Mouse (Mus musculus): ENCODE measurements around the gene Dusp12.

Gene Dusp12

GRCm38 (mm10) chr1:170858872-170859271 lies 26.5 kb downstream of the Dusp12 start:
- no peak for DNase-seq

DNA sequence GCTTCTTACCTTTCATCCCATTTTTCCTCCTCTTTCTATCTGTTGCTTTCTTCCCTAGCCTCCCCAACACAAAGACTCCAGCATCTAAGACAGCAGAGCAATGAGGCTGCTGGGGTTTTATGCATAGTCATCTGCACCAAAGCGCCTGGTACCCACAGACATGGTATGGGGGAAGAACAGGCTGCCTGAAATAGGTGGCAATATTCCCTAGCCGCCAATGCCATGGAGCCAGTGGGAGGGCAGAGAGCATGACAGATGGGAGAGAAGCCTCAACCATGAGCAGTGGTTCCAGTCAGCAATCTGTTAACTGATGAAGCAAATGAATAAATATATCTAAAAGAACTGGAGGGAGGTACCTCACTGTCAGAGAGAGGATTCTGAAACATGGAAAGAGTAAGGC lies 28.0 kb downstream of the Dusp12 start:
- DNase-seq: no peak

DNA sequence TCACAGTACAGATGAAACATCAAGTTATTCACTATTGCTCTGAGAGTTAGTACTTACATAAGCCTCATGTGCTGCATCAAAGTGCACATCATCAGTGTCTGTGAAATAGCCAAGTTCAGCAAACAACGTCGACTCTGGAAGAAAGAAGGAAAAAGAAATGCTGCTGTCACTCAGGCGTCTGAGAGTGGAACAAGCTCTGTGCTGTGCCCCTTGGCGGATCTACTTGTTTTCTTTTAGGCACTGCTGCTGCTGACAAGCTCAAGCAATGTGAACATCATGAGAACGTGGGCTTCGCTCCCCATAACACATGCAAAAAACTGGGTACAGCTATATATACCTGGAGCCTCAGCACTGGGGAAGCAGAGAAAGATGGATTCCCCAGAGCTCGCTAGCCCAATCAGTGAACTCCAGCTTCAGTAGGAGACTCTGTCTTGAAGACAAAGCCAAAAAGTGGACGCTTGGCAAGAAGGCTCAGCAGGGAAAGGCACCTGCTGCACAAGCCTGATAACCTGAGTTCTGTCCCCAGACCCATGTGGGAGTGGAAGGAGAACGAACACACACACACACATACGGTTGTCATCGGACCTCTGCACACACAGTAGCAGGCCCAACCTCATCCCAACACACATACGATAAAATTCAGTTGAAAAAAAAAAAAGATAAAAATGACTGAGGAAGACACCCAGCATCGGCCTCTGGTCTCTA lies 30.1 kb downstream of the Dusp12 start:
- no peak for DNase-seq

DNA sequence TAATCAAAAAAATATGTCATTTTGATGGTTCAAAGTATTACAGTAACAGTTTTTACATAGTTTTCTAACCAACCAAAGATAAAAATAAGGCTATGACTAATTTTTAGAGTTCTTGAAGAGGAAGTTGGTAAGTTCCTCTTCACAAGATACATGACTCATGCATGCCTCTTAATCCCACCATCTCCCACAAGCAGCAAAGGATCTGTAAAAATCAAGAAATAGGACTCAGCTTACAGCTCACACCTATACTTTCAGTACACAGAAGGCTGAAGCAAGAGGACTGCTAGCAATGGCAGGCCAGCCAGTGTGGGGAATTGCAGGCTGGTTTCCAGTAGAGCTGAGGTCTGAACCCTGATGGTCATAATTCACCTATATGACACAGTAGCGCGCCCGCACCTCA lies 31.7 kb downstream of the Dusp12 start:
- DNase-seq: no peak

GRCm38 (mm10) chr1:170850637-170851624 lies 34.4 kb downstream of the Dusp12 start:
- no peak for DNase-seq

DNA sequence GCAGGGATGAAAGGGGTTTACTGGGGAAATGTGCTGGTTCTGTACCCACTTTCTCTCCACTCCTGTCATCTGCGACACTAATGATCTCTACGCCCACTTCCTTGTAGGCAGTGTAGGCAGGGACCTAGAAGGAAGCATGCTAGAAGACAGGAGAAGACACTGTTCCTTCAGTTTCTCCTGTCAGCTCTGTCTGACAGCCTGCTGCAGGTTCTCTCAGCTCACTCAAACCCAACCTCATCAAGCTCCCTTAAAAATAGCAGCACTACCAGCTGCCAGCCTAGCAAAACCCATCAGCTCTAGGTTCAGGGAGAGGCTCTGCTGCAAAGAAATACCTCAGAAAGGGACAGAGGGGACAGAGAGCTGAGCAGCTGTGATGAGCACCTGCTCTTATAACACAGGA lies 35.3 kb downstream of the Dusp12 start:
- DNase-seq: no peak

DNA sequence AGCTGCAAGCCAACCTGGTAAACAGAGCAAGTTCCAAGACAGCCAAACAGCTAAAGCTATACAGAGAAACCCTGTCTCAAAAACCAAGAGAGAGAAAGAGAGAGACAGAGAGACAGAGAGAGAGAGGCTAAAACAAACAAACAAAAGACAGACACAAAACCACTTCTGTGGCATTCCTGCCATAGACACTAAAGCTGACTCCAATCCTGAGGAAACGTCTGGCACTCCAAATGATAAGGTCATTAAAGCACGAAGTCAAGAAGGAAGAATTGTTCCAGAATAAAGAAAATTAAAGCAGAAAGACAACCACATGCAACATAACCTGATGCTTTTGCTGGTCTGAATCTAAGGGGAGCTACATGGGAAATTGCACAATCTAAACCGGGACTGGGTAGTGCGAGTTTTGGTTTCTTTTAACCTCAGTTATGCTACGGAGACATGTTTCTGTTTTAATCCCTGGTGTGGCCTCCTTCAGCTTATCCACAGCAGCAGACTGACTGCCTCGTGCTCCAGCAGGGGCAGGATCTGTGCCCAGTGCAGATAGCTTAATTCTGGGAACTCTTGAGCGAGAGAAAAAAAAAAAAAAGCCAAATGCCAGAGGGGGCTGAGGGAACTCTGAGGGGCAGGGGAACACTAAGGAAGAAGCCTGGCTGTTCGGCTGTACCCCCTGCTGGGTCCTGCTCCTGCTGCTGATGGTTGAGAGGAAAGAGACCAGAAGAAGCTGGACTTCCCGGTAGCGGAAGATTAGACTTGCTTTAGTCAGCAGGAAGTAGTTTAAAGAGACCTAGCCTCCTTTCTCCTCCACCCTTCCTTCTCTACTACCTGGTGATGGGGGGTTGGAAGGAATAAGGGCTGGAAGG lies 39.7 kb downstream of the Dusp12 start:
- peak; percentile 3 for DNase-seq

DNA sequence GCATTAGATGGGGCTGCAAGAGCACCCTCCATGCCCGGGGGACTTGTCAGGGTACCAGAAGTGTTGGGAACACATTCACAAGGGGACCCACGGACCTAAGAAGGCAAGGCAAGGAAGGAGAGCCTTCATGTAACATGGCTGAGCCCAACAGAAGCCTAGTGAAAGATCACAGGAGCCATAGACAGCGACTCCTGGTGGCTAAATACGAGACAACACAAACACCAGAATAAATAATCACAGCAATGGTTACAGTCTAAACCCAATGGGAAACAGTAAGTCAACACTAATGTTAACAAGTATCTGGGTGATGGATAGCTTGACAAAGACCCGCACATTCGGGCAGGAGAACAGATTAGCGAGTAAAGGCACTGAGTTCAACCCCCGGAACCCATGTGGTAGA lies 41.0 kb downstream of the Dusp12 start:
- peak; percentile 75 for DNase-seq

- DNase-seq: peak; percentile 57
Measured at GRCm38 (mm10) chr1:170839685-170840084, 45.7 kb downstream of the Dusp12 start.

- no peak for DNase-seq
Measured at GRCm38 (mm10) chr1:170834756-170835155, 50.6 kb downstream of the Dusp12 start.

GRCm38 (mm10) chr1:170829781-170830180 lies 55.6 kb downstream of the Dusp12 start:
- no peak for DNase-seq

- DNase-seq: no peak
Measured at GRCm38 (mm10) chr1:170829344-170829743, 56.0 kb downstream of the Dusp12 start.

Data from retina, postnatal 1 day (tissue).